Mouse (Mus musculus) G1E (cell line): ENCODE results near the gene Mta3.

Experiments
- CTCF ChIP-seq: IDR thresholded peaks from 2 replicates; pipeline ENCODE4 v1.5.1; 2012; ENCODE audit warnings: low read depth, low read length, inconsistent platforms, mixed read lengths
- GATA1 ChIP-seq: IDR thresholded peaks from 2 replicates; pipeline ENCODE4 v1.6.1; 2012; ENCODE audit warnings: borderline replicate concordance, low read length, inconsistent platforms, mixed read lengths

GRCm38 (mm10) chr17:83841011-83841410 is 135.0 kb downstream of the Mta3 start:
- TF ChIP-seq CTCF (no peak), GATA1 (no peak)
